In the genomic region with DNA sequence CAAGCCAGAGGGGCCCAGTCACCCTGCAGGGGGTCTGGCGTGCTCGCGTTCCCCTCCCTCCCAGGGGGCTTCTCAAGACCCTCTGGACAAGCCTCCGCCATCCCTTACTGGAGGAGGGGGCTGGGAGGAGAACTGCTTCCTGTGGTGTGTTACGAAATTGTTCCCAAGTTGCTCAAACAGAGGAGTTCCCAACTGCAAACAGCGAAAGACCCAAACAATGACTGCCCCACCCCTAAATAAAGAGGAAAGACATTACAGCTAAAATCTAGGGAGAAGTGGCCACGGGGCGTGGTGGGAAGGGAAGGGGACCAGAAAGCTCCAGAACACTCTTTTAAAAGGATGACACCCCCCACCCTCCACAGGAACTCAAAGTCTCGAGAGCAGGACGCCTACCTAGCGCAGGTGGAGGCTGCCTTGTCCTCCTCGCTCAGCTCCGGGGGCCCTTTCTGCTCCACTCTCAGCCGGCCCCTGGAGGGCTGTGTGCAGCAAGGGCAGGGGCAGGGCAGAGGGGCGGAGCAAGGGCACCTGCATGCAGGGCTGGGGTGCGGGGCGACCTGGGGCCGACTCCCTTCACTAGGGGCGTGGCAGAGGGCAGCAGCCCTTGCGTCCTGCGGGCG, we compare ENCODE assay signal across 1 mouse cellular context.
A peak's percentile ranks its signal among the peaks of the same experiment; 100 is the strongest.
TF ChIP-seq lines count a peak whose summit lies in the region.

No protein-coding gene starts in this region.

TF ChIP-seq in MEL, 35 proteins besides CTCF, POLR2A, EP300 and RAD21:
- TF ChIP-seq TCF12 (IDR thresholded peaks at IDR 0.05; ENCODE audit: low read depth, low read length): no peak
- TF ChIP-seq POLR2AphosphoS5 (IDR thresholded peaks at IDR 0.05; ENCODE audit: borderline replicate concordance, low read depth, low read length): 0 out of 2 replicates have a peak, but pooled peaks have one; percentile 74
- no peak for TF ChIP-seq ZC3H11A (IDR thresholded peaks at IDR 0.05; ENCODE audit: low read depth, low read length)
